Mouse (Mus musculus) CD4-positive, CD25-positive, alpha-beta regulatory T cell, adult 4 months (primary cell): Measurements from ENCODE around the gene Med28. TPM values are rescaled to one million over a fixed set of nuclear protein-coding genes. Genes with fewer than 3 reads are reported as not detected.
A peak's percentile ranks its signal among the peaks of the same experiment; 100 is the strongest.

Source experiments
- ATAC-seq: one replicate; pipeline ENCODE4 v1.8.0; 2017
- polyA plus RNA-seq, 2 experiments: library from polyadenylated mRNA; unstranded; fragments of 100-300 nt; shearing (Covaris generic); gene quantifications; one replicate each; pipeline ENCODE4 v1.2.1; 2017

Med28 gene
- polyA plus RNA-seq, result 100 to 1,000 TPM; 181 to 256 TPM

GRCm38 (mm10) chr5:45519960-45520808 is at the start of gene Med28:
Gene Med28 (plus strand): TSS chr5:45520229.
- peak; percentile 92 for ATAC-seq

GRCm38 (mm10) chr5:45472880-45473450 is 47.1 kb upstream of the Med28 start:
- no peak for ATAC-seq

GRCm38 (mm10) chr5:45473521-45473920 is 46.5 kb upstream of the Med28 start:
- no peak for ATAC-seq

GRCm38 (mm10) chr5:45474215-45474614 is 45.8 kb upstream of the Med28 start:
- peak; percentile 88 for ATAC-seq

GRCm38 (mm10) chr5:45474758-45475157 is 45.3 kb upstream of the Med28 start:
- no peak for ATAC-seq

- ATAC-seq, result no peak
Measured at GRCm38 (mm10) chr5:45475771-45476170, 44.3 kb upstream of the Med28 start.

GRCm38 (mm10) chr5:45476288-45476687 is 43.7 kb upstream of the Med28 start:
- ATAC-seq, result no peak

- no peak for ATAC-seq
Measured at GRCm38 (mm10) chr5:45477601-45478000, 42.4 kb upstream of the Med28 start.

GRCm38 (mm10) chr5:45480066-45480465 is 40.0 kb upstream of the Med28 start:
- no peak for ATAC-seq

GRCm38 (mm10) chr5:45481125-45481524 is 38.9 kb upstream of the Med28 start:
- no peak for ATAC-seq

- no peak for ATAC-seq
Measured at GRCm38 (mm10) chr5:45482607-45483006, 37.4 kb upstream of the Med28 start.

GRCm38 (mm10) chr5:45483654-45484053 is 36.4 kb upstream of the Med28 start:
- no peak for ATAC-seq

GRCm38 (mm10) chr5:45491776-45492175 is 28.3 kb upstream of the Med28 start:
- no peak for ATAC-seq

GRCm38 (mm10) chr5:45493191-45494092 is 26.6 kb upstream of the Med28 start, which contains the start of gene Lap3:
Gene Lap3 (plus strand): TSS chr5:45493374.
- ATAC-seq, result peak; percentile 95

- ATAC-seq, result no peak
Measured at GRCm38 (mm10) chr5:45494093-45494755, 25.8 kb upstream of the Med28 start.

GRCm38 (mm10) chr5:45495429-45495975 is 24.5 kb upstream of the Med28 start:
- no peak for ATAC-seq

- ATAC-seq, result no peak
Measured at GRCm38 (mm10) chr5:45496042-45496441, 24.0 kb upstream of the Med28 start.

- ATAC-seq, result no peak
Measured at GRCm38 (mm10) chr5:45496479-45496878, 23.6 kb upstream of the Med28 start.

- ATAC-seq, result no peak
Measured at GRCm38 (mm10) chr5:45496930-45497550, 23.0 kb upstream of the Med28 start.

- no peak for ATAC-seq
Measured at GRCm38 (mm10) chr5:45497564-45497963, 22.5 kb upstream of the Med28 start.

- ATAC-seq, result no peak
Measured at GRCm38 (mm10) chr5:45510071-45510470, 10.0 kb upstream of the Med28 start.

GRCm38 (mm10) chr5:45512908-45513307 is 7.1 kb upstream of the Med28 start:
- no peak for ATAC-seq
